Mouse (Mus musculus) forebrain, embryonic 10.5 days (tissue): ENCODE data around the gene Rubcn. TPM values are rescaled to one million over a fixed set of nuclear protein-coding genes. Genes with fewer than 3 reads are reported as not detected.
A peak's percentile ranks its signal among the peaks of the same experiment; 100 is the strongest.
"Not testable (repeated sequence)": the region's sequence is repeated elsewhere in the genome, so short reads cannot be mapped to it uniquely, and the experiment has no call there.

ENCODE experiments used
- DNase-seq: peaks from one replicate; pipeline ENCODE4 v3.0.0-alpha.2; 2017; ENCODE audit warnings: low spot score; ENCODE audit errors: extremely low spot score
- H3K27ac ChIP-seq: fragments of 300-500 bp; sonication (generic); 2 replicates; pipeline ENCODE4 v1.5.1; 2016; ENCODE audit warnings: mild to moderate bottlenecking
- H3K27me3 ChIP-seq: fragments of 300-500 bp; sonication (generic); 2 replicates; pipeline ENCODE4 v1.6.1; 2016; ENCODE audit warnings: mild to moderate bottlenecking; ENCODE audit not compliant: poor library complexity, severe bottlenecking
- H3K36me3 ChIP-seq: fragments of 300-500 bp; sonication (generic); replicated peaks from 2 replicates; pipeline ENCODE4 v1.6.1; 2016; ENCODE audit warnings: mild to moderate bottlenecking, moderate library complexity
- H3K4me1 ChIP-seq: fragments of 300-500 bp; sonication (generic); 2 replicates; pipeline ENCODE4 v1.6.1; 2016
- H3K4me3 ChIP-seq: fragments of 300-500 bp; sonication (generic); 2 replicates; pipeline ENCODE4 v1.5.1; 2016; ENCODE audit warnings: mild to moderate bottlenecking, moderate library complexity
- H3K9me3 ChIP-seq: fragments of 300-500 bp; sonication (generic); 2 replicates; pipeline ENCODE4 v1.6.1; 2016; ENCODE audit warnings: mild to moderate bottlenecking, moderate library complexity
- WGBS: fragments of 180-500 bp; shearing (Covaris S2); methylation state at CpG from one replicate; pipeline ENCODE4 v1.1.7; 2016; 5-methylcytosine and 5-hydroxymethylcytosine counted together
- polyA plus RNA-seq: library from polyadenylated mRNA; unstranded; fragments of >200 nt; fragmentation: Nextera tagmentation; extraction: Ambion mirVana; gene quantifications from 2 replicates; pipeline ENCODE4 v1.2.1, GENCODE M21; 2016

Rubcn gene
- polyA plus RNA-seq, 1 experiment from 2014 or later: 18.0 TPM

- H3K4me3 ChIP-seq: no peak overlapping the region
- H3K4me1 ChIP-seq: no peaks in the 10 kb centered on the region
- 86% methylated on average over 7 of the region's 7 CpGs for WGBS
- H3K27me3 ChIP-seq: no peaks in the 10 kb centered on the region
- no peak overlapping the region for H3K27ac ChIP-seq
- H3K9me3 ChIP-seq: no peaks in the 10 kb centered on the region
- peaks cover 77% of the 10 kb centered on the region for H3K36me3 ChIP-seq
- no peak for DNase-seq
Observed at GRCm38 (mm10) chr16:32887996-32888395, 10.4 kb upstream of the Rubcn start.

GRCm38 (mm10) chr16:32881538-32881937 is 4.0 kb upstream of the Rubcn start:
- Histone ChIP-seq H3K4me1 (peaks cover 25% of the 10 kb centered on the region), H3K4me3 (no peak overlapping the region), H3K9me3 (no peaks in the 10 kb centered on the region), H3K27ac (no peak overlapping the region), H3K27me3 (no peaks in the 10 kb centered on the region), H3K36me3 (peaks cover 26% of the 10 kb centered on the region)
- DNase-seq: no peak
- WGBS: 88% methylated on average over 7 of the region's 7 CpGs

- H3K36me3 ChIP-seq: peaks cover 8% of the 10 kb centered on the region
- H3K9me3 ChIP-seq: no peaks in the 10 kb centered on the region
- 87% methylated on average over 14 of the region's 14 CpGs for WGBS
- DNase-seq: no peak
- H3K4me1 ChIP-seq: peaks cover 25% of the 10 kb centered on the region
- peak overlapping the region; percentile 90 for H3K4me3 ChIP-seq
- no peak overlapping the region for H3K27ac ChIP-seq
- H3K27me3 ChIP-seq: no peaks in the 10 kb centered on the region
Observed at GRCm38 (mm10) chr16:32878972-32879926, 1.7 kb upstream of the Rubcn start.

- Histone ChIP-seq H3K9me3 (no peaks in the 10 kb centered on the region), H3K27ac (peak overlapping the region; percentile 90), H3K4me1 (peaks cover 25% of the 10 kb centered on the region), H3K36me3 (no peaks in the 10 kb centered on the region), H3K27me3 (no peaks in the 10 kb centered on the region), H3K4me3 (peak overlapping the region; percentile 90)
- DNase-seq: no peak
- WGBS: under 1% methylated on average over 34 of the region's 34 CpGs
Observed at GRCm38 (mm10) chr16:32878157-32878598, 612 bp upstream of the Rubcn start.

DNA sequence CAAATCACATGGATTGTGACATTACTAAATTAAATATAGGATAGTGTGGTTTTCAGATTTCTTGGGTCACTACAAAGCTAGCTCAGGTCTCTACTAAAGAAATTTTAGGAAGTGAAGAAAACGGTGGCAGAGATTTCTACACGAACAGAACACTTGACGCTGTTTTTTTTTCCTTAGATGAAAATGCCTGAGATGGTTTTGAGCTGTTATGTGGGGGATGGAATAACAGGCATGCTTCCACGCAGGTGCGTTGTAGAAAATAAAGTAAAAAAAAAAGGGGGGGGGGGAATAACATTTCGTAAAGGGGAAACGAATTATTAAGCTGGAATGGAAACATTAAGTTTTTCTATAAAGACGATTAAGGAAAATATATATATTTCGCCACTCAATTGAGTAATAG is 735 bp downstream of the Rubcn start:
- Histone ChIP-seq H3K9me3 (no peaks in the 10 kb centered on the region), H3K27ac (peak overlapping the region; percentile 90; the same call in 1 of the 2 replicates), H3K36me3 (no peaks in the 10 kb centered on the region), H3K4me3 (peak overlapping the region; percentile 90), H3K27me3 (no peaks in the 10 kb centered on the region), H3K4me1 (peaks cover 19% of the 10 kb centered on the region)
- DNase-seq: no peak
- 39% methylated on average over 9 of the region's 9 CpGs for WGBS

- DNase-seq: no peak
- Histone ChIP-seq H3K27me3 (no peaks in the 10 kb centered on the region), H3K9me3 (no peaks in the 10 kb centered on the region), H3K4me1 (peaks cover 16% of the 10 kb centered on the region), H3K4me3 (no peak overlapping the region), H3K27ac (no peak overlapping the region), H3K36me3 (no peaks in the 10 kb centered on the region)
- WGBS: 91% methylated on average over 3 of the region's 3 CpGs
Observed at GRCm38 (mm10) chr16:32875847-32876246, 1.7 kb downstream of the Rubcn start.

DNA sequence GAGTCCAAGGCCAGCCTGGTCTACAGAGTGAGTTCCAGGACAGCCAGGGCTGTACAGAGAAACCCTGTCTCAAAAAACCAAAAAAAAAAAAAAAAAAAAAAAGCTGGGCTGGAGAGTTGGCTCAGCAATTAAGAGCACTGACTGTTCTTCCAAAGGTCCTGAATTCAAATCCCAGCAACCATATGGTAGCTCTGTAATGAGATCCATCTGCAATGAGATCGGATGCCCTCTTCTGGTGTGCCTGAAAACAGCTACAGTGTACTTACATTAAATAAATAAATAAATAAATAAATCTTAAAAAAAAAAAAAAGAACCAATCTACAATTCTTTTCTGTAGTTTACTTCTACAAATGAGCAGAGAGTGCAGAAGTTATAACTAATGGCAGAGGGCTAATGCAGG is 2.3 kb downstream of the Rubcn start:
- not testable (repeated sequence) for H3K9me3 ChIP-seq, H3K27ac ChIP-seq, H3K4me3 ChIP-seq, H3K36me3 ChIP-seq, DNase-seq, H3K27me3 ChIP-seq
- 34% methylated on average over 1 of the region's 1 CpGs for WGBS
- peaks cover 16% of the 10 kb centered on the region for H3K4me1 ChIP-seq

DNA sequence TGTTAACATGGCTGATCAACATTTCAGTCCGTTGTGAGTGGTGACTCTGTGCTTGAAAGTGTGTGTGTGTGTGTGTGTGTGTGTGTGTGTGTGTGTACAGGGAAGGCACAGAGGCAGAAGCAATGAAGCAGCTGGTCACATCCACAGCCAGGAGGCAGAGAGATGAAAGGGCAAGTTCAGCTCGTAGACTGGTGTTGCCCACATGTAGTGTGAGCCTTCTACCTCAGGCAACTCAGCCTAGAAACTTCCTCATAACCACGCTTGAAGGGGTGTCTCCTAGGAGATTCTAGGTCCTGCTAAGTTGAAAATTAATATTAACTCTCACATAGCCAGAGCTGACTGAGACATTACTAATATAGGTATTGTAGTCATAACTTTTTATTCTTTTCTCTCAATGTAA is 4.2 kb downstream of the Rubcn start:
- Histone ChIP-seq H3K36me3 (no peaks in the 10 kb centered on the region), H3K4me3 (no peak overlapping the region), H3K9me3 (no peaks in the 10 kb centered on the region), H3K27me3 (no peaks in the 10 kb centered on the region), H3K27ac (no peak overlapping the region), H3K4me1 (peaks cover 9% of the 10 kb centered on the region)
- DNase-seq: no peak
- 70% methylated on average over 3 of the region's 3 CpGs for WGBS

- Histone ChIP-seq H3K27me3 (no peaks in the 10 kb centered on the region), H3K4me1 (peaks cover 19% of the 10 kb centered on the region), H3K4me3 (no peak overlapping the region), H3K27ac (no peak overlapping the region), H3K9me3 (no peaks in the 10 kb centered on the region), H3K36me3 (no peaks in the 10 kb centered on the region)
- DNase-seq: no peak
- 61% methylated on average over 5 of the region's 5 CpGs for WGBS
Observed at GRCm38 (mm10) chr16:32870231-32870630, 7.3 kb downstream of the Rubcn start.

DNA sequence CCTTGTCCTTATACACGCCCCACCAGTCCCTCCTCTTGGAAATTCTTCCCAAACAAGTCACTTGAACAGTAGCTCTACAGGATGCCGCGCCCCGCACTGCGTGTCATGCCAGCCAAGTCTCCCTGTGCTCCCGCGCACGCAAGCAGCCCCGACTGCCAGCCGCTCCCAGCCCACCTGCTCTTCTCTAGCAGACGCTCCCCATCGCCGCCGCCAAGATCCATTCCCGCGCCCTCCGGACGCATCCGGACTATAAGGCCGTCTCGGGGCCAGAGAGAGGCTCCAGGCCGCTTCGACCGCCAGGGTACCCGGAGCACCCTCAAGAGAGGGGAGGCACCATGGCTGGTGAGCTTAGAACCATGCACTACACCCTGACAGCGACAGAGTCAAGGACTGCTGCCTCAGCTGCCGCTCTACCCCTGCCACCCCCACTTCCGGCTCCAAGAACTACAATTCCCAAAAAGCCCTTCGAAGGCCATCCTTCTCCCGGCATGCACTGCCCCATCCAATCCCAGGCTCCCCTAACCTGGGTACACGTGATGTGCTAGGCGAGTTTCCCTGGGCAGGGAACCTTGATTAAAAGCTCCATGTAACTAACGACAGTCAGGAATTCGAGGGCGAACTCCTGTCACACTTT is 9.5 kb downstream of the Rubcn start:
- WGBS: under 1% methylated on average over 35 of the region's 35 CpGs
- DNase-seq: peak; percentile 87
- Histone ChIP-seq H3K4me1 (peaks cover 19% of the 10 kb centered on the region), H3K4me3 (peak overlapping the region; percentile 84), H3K36me3 (no peaks in the 10 kb centered on the region; the same call in 1 of the 2 replicates), H3K27ac (peak overlapping the region; percentile 86), H3K27me3 (no peaks in the 10 kb centered on the region), H3K9me3 (no peaks in the 10 kb centered on the region)

DNA sequence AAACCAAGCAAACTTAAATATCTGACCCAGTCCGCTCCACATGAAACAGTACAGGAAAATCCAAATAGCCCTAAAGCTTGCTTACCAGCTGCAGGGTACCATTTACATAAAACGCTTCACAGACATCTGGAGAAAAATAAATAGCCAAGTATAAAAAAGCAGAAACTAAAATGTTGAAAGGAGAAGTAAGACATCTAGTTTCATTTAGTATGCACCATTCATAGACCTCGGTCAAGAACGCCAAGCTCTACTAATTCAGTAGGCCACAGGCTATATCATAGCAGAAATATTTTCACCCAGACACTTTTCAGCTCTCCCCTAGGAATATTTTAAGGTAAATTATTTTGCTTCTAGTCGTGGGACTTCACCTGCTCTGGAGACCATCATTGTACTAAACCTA is 10.9 kb downstream of the Rubcn start:
- H3K36me3 ChIP-seq: no peaks in the 10 kb centered on the region; the same call in 1 of the 2 replicates
- no peak for DNase-seq
- H3K4me1 ChIP-seq: peaks cover 19% of the 10 kb centered on the region
- no peaks in the 10 kb centered on the region for H3K9me3 ChIP-seq
- H3K27me3 ChIP-seq: no peaks in the 10 kb centered on the region
- H3K27ac ChIP-seq: no peak overlapping the region
- H3K4me3 ChIP-seq: peak overlapping the region; percentile 84; the same call in 1 of the 2 replicates
- 85% methylated on average over 5 of the region's 5 CpGs for WGBS

DNA sequence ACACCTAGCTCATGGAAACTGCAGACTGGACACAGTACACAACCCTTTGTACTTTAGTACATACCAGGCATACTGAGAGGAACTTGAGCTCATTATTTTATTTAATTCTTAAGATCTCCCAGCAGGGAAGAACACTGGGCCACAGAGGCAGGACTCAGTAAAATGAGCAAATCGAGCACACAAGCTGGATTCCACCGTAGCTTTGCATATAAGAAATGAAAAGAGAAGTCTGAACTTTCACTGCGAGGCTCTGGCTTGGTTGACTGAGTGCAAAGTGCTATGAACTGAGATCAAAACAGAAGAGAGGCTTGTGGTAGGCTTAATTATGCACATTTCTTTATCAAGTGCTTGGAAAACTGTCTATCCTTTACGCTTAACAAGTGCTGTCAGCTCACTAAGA is 12.2 kb downstream of the Rubcn start:
- peaks cover 7% of the 10 kb centered on the region for H3K36me3 ChIP-seq
- H3K4me3 ChIP-seq: no peak overlapping the region
- WGBS: 91% methylated on average over 4 of the region's 4 CpGs
- no peaks in the 10 kb centered on the region for H3K27me3 ChIP-seq
- no peaks in the 10 kb centered on the region for H3K9me3 ChIP-seq
- peaks cover 19% of the 10 kb centered on the region for H3K4me1 ChIP-seq
- DNase-seq: no peak
- no peak overlapping the region for H3K27ac ChIP-seq

GRCm38 (mm10) chr16:32861813-32862385 is 15.7 kb downstream of the Rubcn start:
- 90% methylated on average over 3 of the region's 3 CpGs for WGBS
- H3K4me3 ChIP-seq: no peak overlapping the region

More at GRCm38 (mm10) chr16:32861813-32862385, 15.7 kb downstream of the Rubcn start:
- H3K36me3 ChIP-seq: peaks cover 7% of the 10 kb centered on the region
- H3K27ac ChIP-seq: no peak overlapping the region
- no peaks in the 10 kb centered on the region for H3K27me3 ChIP-seq
- H3K4me1 ChIP-seq: peaks cover 2% of the 10 kb centered on the region
- no peak for DNase-seq
- H3K9me3 ChIP-seq: no peaks in the 10 kb centered on the region
